Mouse (Mus musculus) forebrain, embryonic 11.5 days (tissue): ENCODE measurements at regions not wholly inside any gene's neighbourhood (a gene's known extent, or its start where the extent isn't known, plus 50 kb on each side); places are given as distances from the start of the nearest gene placed in this dataset.

Experiments
- ATAC-seq: fragments of 200-750 bp; cut with Nextera tagmentation; replicated peaks from 2 replicates; pipeline ENCODE4 v1.8.0; 2017; ENCODE audit warnings: moderate TSS enrichment; ENCODE audit not compliant: low FRiP score
- DNase-seq: peaks from one replicate; pipeline ENCODE4 v3.0.0-alpha.2; 2017; ENCODE audit warnings: low spot score
- H3K27ac ChIP-seq: fragments of 300-500 bp; sonication (generic); 2 replicates; pipeline ENCODE4 v1.5.1; 2014; ENCODE audit warnings: low read depth, low read length
- H3K27me3 ChIP-seq: fragments of 300-500 bp; sonication (generic); 2 replicates; pipeline ENCODE4 v1.6.1; 2014; ENCODE audit warnings: mild to moderate bottlenecking, low read length, mixed read lengths; ENCODE audit not compliant: control insufficient read depth, insufficient read depth
- H3K36me3 ChIP-seq: fragments of 300-500 bp; sonication (generic); 2 replicates; pipeline ENCODE4 v1.6.1; 2014; ENCODE audit warnings: mild to moderate bottlenecking, low read length, moderate library complexity, mixed read lengths; ENCODE audit not compliant: control insufficient read depth, insufficient read depth
- H3K4me1 ChIP-seq: fragments of 300-500 bp; sonication (generic); replicated peaks from 2 replicates; pipeline ENCODE4 v1.6.1; 2014; ENCODE audit warnings: low read length, mixed read lengths; ENCODE audit not compliant: control insufficient read depth, insufficient read depth
- H3K4me2 ChIP-seq: fragments of 300-500 bp; sonication (generic); 2 replicates; pipeline ENCODE4 v1.6.1; 2014; ENCODE audit warnings: low read depth, mild to moderate bottlenecking, low read length, moderate library complexity, mixed read lengths; ENCODE audit not compliant: severe bottlenecking
- H3K4me3 ChIP-seq: fragments of 300-500 bp; sonication (generic); 2 replicates; pipeline ENCODE4 v1.5.1; 2014; ENCODE audit warnings: low read depth, low read length
- H3K9ac ChIP-seq: fragments of 300-500 bp; sonication (generic); 2 replicates; pipeline ENCODE4 v1.6.1; 2014; ENCODE audit warnings: low read length
- H3K9me3 ChIP-seq: fragments of 300-500 bp; sonication (generic); 2 replicates; pipeline ENCODE4 v1.6.1; 2016; ENCODE audit warnings: low read length, mixed read lengths; ENCODE audit not compliant: control insufficient read depth
- WGBS: fragments of 180-500 bp; shearing (Covaris S2); extraction: QIAGEN DNeasy Blood & Tissue Kit; methylation state at CpG from one replicate; pipeline ENCODE4 v1.1.7; 2014; 5-methylcytosine and 5-hydroxymethylcytosine counted together

DNA sequence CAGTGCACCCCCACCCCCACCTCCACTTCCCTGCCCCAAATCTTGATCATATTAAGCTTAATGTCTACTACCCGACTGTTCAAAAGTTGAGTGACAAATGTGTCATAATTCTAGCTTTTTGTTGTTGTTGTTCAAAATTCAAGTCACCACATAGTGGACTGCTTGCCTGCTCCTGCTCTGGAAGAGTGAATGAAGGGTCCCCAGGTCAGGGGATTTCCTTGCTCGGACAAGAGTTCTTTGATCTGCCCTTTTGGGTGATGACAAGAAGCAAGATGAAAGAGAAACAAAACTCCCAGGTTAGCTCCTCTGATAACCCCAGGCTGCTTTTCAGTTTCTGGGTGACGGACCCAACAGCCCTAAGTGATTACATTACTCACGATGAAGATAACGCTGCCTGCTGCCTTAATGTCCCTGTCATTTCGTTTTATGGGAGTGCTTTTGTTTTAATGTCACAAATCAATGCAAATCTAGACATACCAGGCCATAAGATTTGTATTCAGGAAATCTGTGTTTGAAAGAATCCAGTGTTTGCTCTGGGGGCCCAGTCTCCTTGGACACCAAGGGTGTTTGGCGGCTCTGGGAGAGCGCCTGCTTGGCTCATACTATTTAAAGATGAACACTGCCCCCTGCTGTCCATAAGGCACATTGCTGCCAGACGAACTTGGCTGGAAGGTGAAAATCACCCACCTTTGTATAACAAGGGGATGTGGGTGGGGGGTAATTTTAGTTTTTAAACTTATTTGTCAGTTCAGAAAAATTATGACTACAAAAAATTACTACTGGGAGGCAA, 172.0 kb upstream of the 1700066M21Rik start:
- no peaks in the 10 kb centered on the region for H3K9me3 ChIP-seq
- no peak overlapping the region for H3K9ac ChIP-seq
- H3K27ac ChIP-seq = no peak overlapping the region
- no peaks in the 10 kb centered on the region; the same call in 1 of the 2 replicates for H3K27me3 ChIP-seq
- WGBS = 15% methylated on average over 9 of the region's 9 CpGs
- peak; percentile 77 for DNase-seq
- H3K4me2 ChIP-seq = 0 out of 2 replicates have a peak overlapping the region, but pooled peaks have one; percentile 12
- ATAC-seq = peak; percentile 81
- H3K36me3 ChIP-seq = no peaks in the 10 kb centered on the region
- H3K4me3 ChIP-seq = no peak overlapping the region
- no peaks in the 10 kb centered on the region for H3K4me1 ChIP-seq

DNA sequence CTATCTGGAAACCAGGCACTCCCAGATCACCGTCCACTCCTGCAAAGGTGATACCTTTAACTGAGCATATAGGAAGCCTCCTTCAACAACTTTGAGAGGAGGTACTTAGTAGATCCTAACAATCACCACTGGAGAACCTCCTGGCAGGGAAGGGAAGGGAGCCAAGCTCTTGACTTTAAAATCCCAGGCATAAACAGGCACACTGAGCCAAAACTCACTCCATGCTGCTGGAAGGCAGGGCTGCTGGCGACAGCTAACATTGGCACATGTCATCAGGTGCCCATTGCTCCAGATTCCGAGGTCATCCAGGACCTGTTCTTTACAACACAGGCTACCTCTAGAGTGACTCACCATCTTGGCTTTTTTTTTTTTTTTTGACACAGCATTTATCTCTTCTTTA, 170.9 kb upstream of the 1700066M21Rik start:
- H3K9ac ChIP-seq = no peak overlapping the region
- H3K9me3 ChIP-seq = no peaks in the 10 kb centered on the region
- no peaks in the 10 kb centered on the region for H3K36me3 ChIP-seq
- H3K27ac ChIP-seq = no peak overlapping the region
- DNase-seq = no peak
- H3K4me2 ChIP-seq = no peak overlapping the region
- ATAC-seq = no peak
- H3K4me3 ChIP-seq = no peak overlapping the region
- no peaks in the 10 kb centered on the region for H3K4me1 ChIP-seq
- 77% methylated on average over 3 of the region's 3 CpGs for WGBS
- no peaks in the 10 kb centered on the region for H3K27me3 ChIP-seq

DNA sequence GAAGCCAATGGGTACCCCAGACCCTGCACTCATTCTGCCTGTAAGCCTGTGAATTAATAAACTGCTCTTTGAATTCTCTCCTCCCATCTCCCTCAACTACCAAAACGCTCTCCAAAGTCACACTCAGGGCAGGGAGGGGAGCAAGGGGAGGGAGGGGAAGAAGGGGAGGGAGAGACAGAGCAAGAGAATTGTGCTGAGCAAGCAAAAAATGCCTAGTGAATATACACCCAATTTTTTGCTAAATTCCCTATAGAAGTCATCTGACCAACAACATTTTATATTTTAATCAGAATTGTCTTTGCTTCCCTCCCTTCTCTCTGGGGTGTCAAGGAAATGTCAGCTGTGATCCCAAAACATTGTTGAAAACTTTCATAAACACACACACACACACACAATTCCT, 170.5 kb upstream of the 1700066M21Rik start:
- Histone ChIP-seq H3K9me3 (no peaks in the 10 kb centered on the region), H3K4me1 (no peaks in the 10 kb centered on the region), H3K27me3 (no peaks in the 10 kb centered on the region), H3K27ac (no peak overlapping the region), H3K36me3 (no peaks in the 10 kb centered on the region), H3K4me2 (no peak overlapping the region), H3K4me3 (no peak overlapping the region), H3K9ac (no peak overlapping the region)
- no peak for ATAC-seq
- DNase-seq = no peak
- WGBS = 30% methylated on average over 1 of the region's 1 CpGs

DNA sequence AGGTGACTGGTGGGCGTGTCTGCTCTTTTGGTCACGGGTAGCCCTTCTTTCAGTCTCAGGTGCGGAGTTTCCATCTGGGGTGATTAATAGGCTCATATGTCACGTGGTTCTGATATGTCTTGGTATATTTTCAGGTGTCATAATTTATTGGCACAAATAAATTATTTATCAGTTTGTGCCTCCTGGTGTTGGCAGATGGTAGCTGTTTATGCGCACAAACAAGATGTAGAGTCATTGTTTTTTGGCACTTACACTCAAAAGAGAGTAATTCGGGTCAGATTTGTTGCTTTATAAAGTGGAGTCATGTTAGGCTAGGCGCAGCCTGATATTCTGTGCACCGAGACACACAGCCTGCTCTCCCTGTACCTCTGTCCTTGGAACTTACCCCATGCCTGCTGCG, 169.0 kb upstream of the 1700066M21Rik start:
- Histone ChIP-seq H3K9ac (no peak overlapping the region), H3K36me3 (no peaks in the 10 kb centered on the region), H3K4me3 (no peak overlapping the region), H3K9me3 (no peaks in the 10 kb centered on the region), H3K4me1 (no peaks in the 10 kb centered on the region), H3K4me2 (no peak overlapping the region), H3K27ac (no peak overlapping the region), H3K27me3 (no peaks in the 10 kb centered on the region)
- DNase-seq (no peak), ATAC-seq (no peak)
- WGBS = 86% methylated on average over 9 of the region's 9 CpGs

DNA sequence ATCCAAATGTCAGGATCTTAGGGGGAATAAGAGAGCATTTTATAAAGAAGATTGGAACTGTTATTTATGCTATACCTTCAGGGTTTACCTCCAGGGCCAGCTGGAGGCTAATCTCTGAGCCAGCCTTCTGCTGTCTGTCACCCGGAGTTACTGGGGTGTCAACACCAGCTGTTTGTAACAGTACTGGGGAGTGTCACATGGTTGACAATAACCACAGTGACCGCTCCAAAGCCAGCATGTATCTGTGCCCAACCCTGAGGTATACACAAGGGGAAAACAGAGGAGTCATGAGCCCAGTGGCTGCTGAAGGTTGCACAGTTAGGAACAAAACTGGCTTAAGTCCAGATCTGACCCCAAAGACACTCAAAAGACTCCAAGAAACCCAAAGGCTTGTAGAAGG, 168.1 kb upstream of the 1700066M21Rik start:
- Histone ChIP-seq H3K27ac (no peak overlapping the region), H3K9me3 (no peaks in the 10 kb centered on the region), H3K4me2 (no peak overlapping the region), H3K9ac (no peak overlapping the region), H3K4me1 (no peaks in the 10 kb centered on the region), H3K36me3 (no peaks in the 10 kb centered on the region), H3K27me3 (no peaks in the 10 kb centered on the region), H3K4me3 (no peak overlapping the region)
- WGBS = 87% methylated on average over 2 of the region's 2 CpGs
- ATAC-seq (no peak), DNase-seq (no peak)

DNA sequence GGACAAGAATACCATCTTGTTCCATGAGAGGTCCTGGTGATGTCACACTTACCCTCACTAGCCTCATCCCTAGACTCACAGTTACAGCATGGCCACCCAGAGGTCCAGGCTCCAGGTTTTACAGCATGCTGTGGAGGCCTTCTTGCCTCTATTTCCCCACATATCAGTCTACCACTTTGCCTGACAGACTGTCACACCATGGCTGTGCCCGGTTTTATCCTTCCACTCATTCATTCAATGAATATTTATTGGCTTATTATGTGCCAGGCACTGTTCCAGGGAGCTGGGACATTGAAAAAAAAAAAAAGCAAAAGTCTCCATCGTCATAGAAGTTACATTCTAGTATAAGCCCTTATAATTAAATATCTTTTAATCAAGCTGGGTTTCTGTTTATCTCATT, 166.4 kb upstream of the 1700066M21Rik start:
- Histone ChIP-seq H3K9me3 (no peaks in the 10 kb centered on the region), H3K4me1 (no peaks in the 10 kb centered on the region), H3K27ac (no peak overlapping the region), H3K4me2 (no peak overlapping the region), H3K27me3 (no peaks in the 10 kb centered on the region), H3K4me3 (no peak overlapping the region), H3K9ac (no peak overlapping the region), H3K36me3 (no peaks in the 10 kb centered on the region)
- DNase-seq (no peak), ATAC-seq (no peak)
- 81% methylated on average over 2 of the region's 2 CpGs for WGBS

DNA sequence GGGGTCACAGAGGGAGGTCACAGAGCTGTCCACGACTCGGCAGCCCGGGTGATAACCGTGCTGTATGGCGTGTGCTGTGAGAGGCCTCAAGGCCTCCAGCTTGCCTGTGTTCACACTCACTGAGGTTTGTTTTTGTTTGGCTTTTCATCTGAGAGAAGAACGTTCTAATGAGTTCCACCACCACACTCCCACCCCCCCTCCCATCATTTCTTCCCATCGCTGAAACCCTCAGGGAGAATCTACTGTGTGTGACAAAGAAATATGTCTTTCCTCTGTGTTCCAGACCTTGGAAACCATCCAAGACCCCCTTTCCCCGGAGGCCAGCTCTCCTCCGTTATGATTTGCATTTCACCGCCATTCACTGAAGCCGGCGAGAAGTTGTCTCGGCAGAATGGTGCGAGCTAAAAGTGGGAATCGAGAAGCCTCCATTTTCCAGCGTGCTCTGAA, 164.0 kb upstream of the 1700066M21Rik start:
- H3K4me3 ChIP-seq = no peak overlapping the region
- H3K36me3 ChIP-seq = no peaks in the 10 kb centered on the region
- no peak overlapping the region for H3K4me2 ChIP-seq
- WGBS = 68% methylated on average over 16 of the region's 16 CpGs
- H3K27ac ChIP-seq = no peak overlapping the region
- H3K9ac ChIP-seq = no peak overlapping the region
- H3K4me1 ChIP-seq = peaks cover 9% of the 10 kb centered on the region; the same call in 1 of the 2 replicates
- no peaks in the 10 kb centered on the region for H3K9me3 ChIP-seq
- ATAC-seq = no peak
- no peak for DNase-seq
- H3K27me3 ChIP-seq = no peaks in the 10 kb centered on the region

DNA sequence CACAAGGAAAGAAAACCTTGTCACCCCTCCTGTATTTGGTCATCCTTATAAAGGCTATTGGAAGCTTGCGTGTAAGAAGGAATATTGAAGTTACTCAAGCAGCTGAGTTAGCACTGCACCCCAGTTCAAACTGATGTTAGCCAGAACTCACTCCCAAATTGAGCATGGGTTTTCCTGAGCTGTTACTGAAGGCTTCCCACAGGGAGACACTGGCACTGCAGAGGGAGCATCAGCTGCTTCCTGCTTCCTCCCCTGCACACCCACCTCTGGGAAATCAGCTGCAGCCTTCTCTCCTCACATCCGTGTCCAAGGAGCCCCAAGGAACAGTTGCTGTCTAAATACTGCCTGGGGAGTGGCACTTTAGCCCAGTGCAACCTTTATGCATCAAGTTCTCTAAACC, 163.2 kb upstream of the 1700066M21Rik start:
- 67% methylated on average over 2 of the region's 2 CpGs for WGBS
- Histone ChIP-seq H3K4me1 (peaks cover 15% of the 10 kb centered on the region; the same call in 1 of the 2 replicates), H3K36me3 (no peaks in the 10 kb centered on the region), H3K4me3 (no peak overlapping the region), H3K9me3 (no peaks in the 10 kb centered on the region), H3K4me2 (no peak overlapping the region), H3K27me3 (no peaks in the 10 kb centered on the region), H3K27ac (no peak overlapping the region), H3K9ac (no peak overlapping the region)
- ATAC-seq (no peak), DNase-seq (no peak)

DNA sequence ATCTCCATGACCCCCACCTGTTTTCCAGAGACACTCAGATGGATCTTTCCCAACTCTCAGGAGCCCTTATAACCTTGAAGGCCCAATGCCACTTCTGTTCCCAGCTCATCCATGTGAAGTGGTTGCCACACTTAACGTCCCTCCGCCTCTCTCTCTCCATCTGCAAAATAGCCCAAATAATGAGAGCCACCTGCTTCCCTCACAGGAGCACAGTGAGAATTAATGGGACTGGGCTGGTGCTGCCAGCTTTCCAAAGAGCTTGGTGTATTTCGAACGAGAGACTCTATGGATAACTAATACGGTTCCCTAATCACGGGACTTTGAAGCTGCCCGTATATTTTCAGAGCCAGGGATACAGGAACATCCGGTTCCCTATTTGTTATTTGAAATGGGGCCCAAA, 159.8 kb upstream of the 1700066M21Rik start:
- no peak overlapping the region; the same call in 1 of the 2 replicates for H3K27ac ChIP-seq
- ATAC-seq = peak; percentile 16; the same call in 1 of the 2 replicates

More for the DNA sequence above, 159.8 kb upstream of the 1700066M21Rik start:
- H3K36me3 ChIP-seq = no peaks in the 10 kb centered on the region
- H3K27me3 ChIP-seq = no peaks in the 10 kb centered on the region
- H3K4me1 ChIP-seq = peaks cover 15% of the 10 kb centered on the region; the same call in 1 of the 2 replicates
- DNase-seq = no peak
- H3K4me3 ChIP-seq = no peak overlapping the region
- no peaks in the 10 kb centered on the region for H3K9me3 ChIP-seq
- H3K4me2 ChIP-seq = no peak overlapping the region
- WGBS = 62% methylated on average over 8 of the region's 8 CpGs
- no peak overlapping the region for H3K9ac ChIP-seq
